Mouse (Mus musculus) G1E (cell line): ENCODE results near the gene Hoxd9.

Experiments used
- CTCF ChIP-seq: IDR thresholded peaks from 2 replicates; pipeline ENCODE4 v1.5.1; 2012; ENCODE audit warnings: low read depth, low read length, inconsistent platforms, mixed read lengths
- GATA1 ChIP-seq: IDR thresholded peaks from 2 replicates; pipeline ENCODE4 v1.6.1; 2012; ENCODE audit warnings: borderline replicate concordance, low read length, inconsistent platforms, mixed read lengths

DNA sequence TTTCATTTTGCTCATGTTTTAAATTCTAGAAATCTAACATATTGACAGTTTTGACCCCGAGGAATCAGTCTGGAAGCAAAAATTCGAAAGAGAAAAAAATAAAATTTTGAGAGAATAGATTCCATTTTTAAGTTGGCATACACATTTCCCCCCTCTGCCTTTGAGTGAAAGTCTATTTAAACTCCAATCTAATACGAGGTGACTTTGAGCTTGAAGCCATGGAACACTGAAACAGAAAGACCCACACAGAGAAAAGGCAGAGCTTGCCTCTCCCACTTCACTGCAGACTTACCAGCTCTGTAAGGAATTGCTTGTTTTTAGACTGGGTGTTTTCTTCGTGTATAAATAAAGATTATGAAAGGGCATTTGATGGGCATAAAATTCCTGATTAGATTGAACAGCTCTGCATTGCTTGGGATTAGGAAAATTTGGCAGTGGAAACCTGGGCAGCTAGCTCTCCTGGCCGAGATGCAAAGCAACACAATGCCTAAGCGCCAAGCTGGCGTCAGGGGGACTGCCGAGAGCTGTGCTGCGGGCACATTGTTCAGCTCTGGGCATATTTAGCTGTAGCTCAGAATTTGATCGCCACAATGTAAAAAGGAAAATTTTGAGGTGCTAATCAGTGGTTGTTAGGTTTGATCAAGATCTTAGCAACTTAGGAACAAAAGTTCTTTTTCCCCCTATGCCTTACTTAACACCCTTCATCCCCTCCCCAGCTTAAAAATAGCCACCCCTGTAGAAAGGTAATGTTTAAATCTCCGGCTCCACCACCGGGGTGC lies 8.5 kb upstream of the Hoxd9 start:
- TF ChIP-seq CTCF (no peak), GATA1 (no peak)
